Mouse (Mus musculus) cerebral cortex, adult 2 months (tissue): Measurements from ENCODE around the gene Pex11b.

ENCODE experiments used
- WGBS: fragments of 180-500 bp; shearing (Covaris S2); methylation state at CpG from one replicate; pipeline ENCODE4 v1.1.7; 2018; 5-methylcytosine and 5-hydroxymethylcytosine counted together

Gene Pex11b

DNA sequence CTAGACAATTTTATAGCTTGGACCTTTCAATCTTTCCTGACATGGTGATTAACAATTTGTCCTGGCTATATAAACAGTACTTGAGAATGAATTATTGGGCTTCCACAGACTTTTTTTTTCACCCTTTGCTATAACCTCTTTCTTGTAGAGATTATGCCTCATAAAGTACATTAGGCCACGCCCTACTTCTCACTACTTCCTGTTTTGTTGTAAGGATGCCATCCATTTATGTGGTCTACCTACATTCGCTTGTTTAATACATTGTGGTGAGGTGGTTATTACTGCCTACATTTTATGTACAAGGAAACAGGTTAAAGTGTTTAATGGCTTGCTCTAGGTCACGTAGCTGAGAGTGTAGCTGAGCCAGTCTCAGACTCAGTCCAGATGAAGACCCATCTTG is 40.0 kb downstream of the Pex11b start:
- WGBS = 91% methylated on average over 3 of the region's 3 CpGs

DNA sequence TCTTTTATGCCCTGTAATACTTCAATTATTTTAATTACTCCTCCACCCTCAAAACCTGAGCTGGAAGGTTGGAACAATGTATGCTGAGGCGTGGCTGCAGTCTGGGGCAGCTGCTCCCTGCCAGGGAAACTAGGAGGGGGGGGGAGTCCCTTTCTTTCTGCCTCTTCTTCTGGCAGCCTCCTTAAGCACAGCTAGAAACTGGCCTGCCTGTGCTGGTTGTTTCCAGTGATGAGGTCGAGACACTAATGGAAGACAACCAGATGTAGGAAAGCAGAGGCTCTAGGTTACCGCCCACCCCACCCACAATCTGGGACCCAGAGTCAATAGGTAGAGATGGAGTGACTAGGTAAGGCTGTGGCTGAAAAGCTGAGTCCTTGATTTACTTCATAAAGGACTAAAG is 40.5 kb downstream of the Pex11b start:
- WGBS = 65% methylated on average over 3 of the region's 3 CpGs

DNA sequence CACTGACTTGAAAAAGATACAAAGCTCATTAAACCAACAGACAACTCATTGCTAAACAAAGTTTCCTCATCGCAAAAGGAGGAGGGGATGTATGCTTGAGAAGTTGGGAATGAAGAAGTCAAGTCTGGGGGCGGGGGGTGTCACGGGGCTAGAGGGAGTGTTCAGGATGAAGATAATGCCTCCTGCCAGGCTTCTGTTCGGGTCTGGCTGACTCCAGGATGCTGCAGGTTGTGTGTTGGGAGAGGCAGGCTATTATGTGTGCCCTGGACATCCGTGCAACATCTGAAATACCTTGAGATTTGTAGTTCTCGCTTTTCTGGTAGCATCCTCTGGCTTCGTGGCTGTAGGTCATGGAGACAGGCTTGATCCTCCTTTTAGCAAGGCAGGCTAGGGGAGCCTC is 43.3 kb downstream of the Pex11b start:
- WGBS = 82% methylated on average over 7 of the region's 7 CpGs

DNA sequence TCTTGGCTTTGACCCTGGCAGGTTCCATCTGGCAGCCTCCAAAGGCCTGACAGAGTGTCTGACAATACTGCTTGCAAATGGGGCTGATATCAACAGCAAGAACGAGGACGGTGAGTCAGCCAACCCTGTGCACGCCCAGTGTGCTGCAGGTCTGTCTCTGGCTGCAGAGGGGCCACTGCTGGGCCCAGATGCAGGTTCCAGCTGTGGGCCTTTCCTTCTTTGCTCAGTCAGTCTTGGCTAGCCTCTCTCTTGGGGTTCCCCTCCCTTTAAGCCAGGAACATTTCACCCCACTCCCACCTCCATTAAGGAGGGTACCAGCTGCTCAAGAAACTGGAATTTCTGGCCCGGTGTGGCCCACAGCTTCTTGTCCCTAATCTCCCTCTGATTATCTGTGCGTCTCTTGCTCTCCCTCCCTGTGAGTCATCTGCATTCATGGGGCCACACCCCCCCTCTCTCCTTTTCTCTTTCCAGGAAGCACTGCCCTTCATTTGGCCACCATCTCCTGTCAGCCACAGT is 44.0 kb downstream of the Pex11b start:
- 57% methylated on average over 5 of the region's 5 CpGs for WGBS

DNA sequence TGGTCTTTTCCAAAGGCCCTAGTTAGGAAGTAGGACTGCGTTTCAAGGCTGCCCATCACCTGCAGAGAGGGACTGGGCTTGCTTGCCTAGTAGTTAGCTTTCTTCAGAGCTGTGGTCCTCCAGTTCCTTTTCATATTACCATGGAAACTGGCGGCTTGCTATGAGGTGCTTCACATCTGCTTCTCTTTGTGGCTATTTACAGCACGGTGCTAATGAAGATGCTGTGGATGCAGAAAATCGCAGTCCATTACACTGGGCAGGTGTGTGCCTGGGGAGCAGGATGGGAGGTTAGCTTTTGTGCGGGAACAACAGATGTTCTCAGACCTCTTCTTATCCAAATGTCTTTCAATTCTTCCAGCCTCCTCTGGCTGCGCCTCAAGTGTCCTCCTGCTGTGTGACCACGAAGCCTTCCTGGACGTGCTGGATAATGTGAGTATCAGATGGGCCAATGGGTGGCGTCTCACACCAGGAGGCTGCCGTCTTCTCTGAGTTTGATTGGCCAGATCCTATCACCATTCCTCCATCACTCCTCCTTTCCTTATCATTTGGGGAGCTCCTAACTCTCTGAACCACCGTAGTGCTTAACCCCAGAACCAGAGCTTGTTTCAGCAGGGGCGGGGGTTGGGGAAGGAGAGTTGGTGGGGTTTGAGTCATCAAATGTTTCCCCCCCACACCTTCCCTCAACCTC is 45.2 kb downstream of the Pex11b start:
- WGBS = 45% methylated on average over 12 of the region's 12 CpGs

DNA sequence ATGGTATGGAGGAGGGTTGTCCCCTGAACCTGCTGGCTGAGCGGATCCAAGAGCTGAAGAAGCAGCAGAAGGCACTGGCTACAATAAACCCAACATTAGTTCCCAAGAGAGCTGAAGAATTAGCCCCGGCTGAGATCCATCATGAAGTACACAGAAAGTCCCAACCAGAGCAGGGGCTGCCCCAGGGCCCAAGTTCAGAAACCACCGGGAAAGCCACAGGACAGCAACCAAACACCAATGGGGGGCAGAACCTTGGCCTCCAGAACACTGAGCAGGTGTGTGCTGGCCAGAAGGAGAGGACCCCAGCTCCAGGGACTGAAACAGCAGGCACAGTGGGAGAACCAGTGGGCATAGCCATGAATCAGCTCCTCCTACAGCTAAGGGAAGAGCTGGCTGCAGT is 48.3 kb downstream of the Pex11b start:
- WGBS = 92% methylated on average over 3 of the region's 3 CpGs

DNA sequence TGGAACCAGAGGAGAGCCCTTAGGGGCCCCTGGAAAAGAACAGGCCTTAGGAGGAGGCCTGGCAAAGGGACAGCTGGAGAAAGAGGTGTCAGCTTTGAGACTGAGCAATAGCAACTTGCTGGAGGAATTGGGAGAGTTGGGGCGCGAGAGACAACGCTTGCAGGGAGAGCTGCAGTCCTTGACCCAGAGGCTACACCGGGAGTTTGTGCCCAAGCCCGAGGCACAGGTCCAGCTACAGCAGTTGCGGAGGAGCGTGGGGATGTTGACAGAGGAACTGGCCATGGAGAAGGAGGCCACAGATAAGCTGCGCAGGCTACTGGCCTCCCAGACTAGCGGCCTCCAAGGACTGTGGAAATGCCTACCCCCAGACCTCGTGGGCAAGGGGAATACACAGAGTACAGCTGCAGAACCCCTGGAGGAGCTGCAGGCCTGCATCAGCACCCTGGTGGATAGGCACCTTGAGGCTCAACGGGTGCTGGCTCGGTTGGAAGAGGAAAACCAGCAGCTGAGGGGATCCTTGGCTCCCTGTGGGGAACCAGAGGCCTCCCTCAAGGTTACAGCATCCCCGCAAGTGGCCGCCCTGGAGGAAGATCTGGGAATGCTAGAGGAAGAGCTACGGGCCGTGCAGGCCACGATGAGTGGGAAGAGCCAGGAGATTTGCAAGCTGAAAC is 49.1 kb downstream of the Pex11b start:
- WGBS = 71% methylated on average over 17 of the region's 17 CpGs

DNA sequence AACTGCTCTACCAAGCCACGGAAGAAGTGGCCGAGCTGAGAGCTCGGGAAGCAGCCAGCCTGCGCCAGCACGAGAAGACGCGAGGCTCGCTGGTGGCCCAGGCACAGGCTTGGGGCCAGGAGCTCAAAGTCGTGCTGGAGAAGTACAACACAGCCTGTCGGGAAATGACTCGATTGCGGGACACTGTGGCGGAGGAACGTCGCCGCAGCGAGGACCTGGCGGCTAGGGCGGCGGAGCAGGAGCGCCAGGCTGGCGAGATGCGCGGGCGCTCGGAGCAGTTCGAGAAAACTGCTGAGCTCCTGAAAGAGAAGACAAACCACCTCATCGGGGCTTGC is 49.6 kb downstream of the Pex11b start:
- 49% methylated on average over 28 of the region's 28 CpGs for WGBS

DNA sequence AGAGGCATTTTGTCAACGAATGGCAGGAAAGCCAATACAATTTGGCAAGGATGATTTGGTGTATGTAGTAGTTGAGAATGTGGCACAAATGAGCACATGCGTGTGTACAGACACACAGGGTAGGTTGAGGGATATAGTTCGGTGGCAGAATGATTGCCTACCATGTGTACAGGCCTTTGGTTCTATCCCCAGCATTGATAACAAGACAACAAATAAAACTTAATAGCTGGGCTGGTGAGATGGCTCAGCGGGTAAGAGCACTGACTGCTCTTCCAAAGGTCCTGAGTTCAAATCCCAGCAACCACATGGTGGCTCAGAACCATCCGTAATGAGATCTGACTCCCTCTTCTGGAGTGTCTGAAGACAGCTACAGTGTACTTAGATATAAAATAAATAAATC is 50.9 kb downstream of the Pex11b start:
- 93% methylated on average over 5 of the region's 5 CpGs for WGBS

DNA sequence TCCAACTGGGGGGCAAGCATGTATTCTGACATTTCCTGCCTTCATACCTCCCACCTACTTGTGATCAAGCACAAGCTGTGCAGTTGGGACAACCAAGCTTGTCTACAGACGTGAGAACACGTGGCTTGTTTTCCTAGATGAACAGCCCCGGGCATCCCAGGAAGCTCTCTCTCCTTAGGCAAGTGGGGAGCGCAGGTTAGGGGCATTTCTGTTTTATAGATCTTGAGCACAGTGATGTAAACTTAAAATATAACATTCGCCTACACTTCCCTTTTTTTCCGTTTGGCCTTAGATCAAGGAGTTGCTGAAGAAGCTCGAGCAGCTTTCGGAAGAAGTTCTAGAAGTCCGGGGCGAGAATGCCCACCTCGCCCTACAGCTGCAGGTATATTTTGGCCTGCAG is 53.7 kb downstream of the Pex11b start:
- WGBS = 51% methylated on average over 11 of the region's 11 CpGs

DNA sequence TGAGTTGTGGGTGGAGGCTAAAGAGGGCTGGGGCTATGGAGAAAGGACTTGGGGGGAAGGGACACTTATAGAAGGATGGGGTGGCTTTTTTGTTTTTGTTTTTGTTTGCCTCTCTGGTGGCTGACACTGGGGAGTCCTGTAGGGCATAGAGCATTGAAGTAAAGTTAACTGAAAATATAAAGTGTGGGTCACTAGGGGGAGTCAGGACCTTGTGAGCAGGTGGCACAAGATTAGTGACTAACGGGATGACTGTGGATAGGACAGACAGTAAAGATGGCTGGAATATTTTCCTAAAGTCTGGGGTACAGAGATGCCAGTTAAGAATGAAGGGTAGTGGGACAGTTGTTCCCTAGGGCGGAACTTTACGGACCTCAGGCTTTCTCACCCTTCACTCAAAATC is 55.1 kb downstream of the Pex11b start:
- 69% methylated on average over 3 of the region's 3 CpGs for WGBS

DNA sequence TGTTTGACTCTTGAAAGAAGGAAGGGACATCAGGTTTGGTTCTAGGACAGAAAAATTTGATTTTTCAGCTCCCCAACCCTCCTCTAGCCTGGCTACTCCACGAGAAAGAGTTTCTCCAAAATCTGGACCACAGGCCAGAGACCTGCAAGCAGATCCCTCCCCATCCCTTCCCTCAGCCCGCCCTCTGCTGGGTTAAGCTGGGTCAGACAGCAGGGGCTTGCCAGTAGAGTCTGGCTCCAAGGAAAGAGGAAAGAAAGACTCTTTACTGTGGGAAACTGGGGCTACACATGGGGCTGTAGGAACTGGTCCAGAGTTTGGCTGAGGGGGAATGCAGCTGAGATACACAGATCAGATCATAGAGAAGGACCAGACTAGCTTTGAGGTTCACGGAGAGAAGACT is 57.3 kb downstream of the Pex11b start:
- 43% methylated on average over 3 of the region's 3 CpGs for WGBS

DNA sequence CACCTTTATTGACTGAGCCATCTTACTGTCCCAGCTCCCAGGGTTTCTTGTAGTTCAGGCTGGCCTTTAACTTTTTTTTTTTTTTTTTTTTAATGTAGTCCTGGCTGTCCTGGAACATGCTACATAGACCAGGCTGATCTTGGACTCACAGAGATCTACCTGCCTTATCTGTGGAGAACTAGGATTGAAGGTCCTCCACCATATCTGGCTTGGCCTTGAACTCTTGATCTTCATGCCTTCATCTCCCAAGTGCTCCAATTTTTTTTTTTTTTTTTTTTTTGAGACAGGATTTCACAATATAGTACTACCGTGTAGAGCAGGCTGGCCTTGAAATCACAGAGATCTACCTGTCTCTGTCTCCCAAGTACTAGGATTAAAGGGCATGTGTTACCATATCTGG is 58.4 kb downstream of the Pex11b start:
- WGBS = 94% methylated on average over 1 of the region's 1 CpGs
